Mouse (Mus musculus): ENCODE data around the gene Rspry1.

Gene Rspry1

DNA sequence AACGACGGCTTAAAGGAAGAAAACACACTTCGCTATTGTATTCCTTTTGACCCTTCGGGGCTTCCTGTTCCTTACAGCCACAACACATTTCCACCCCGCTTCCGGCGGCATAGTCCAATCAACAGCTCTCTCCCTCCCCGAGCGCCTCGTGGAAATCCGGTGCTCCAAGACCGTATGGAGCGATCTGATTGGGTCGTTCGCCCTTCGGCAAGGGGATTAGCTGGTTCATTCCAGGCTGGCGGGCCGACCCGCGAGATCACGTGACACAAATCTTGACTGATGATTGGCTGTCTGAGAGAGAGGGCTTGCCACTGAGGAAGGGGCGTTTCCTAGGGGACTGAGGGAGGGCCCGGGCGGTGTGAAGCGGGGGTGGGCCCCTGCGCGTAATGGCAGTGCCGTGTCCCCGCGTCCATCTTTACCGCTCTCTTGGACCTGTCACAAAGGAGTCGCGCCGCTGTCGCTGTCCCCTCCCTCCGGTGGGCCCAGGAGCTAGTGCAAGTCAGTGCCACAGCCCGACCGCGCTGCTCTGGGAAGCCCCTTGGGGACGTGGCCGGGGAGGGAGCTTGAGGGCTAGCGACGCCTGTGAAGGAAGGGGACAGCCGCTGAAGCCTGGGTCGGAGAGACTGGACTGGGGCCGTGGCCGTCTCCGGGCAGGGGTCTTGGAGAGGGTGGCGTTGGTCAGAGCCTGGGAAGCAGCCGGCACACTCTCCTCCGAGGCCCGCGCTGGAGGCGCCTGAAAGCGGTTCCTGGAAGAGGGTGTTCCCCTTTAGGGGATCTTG lies at the start of gene Rspry1, which contains the start of gene Fam192a:
Rspry1 (plus strand) TSS at position 331 of the 779 bp plus-strand sequence.
Fam192a (minus strand) TSS at position 391 of the 779 bp plus-strand sequence.
- peak; percentile 99 for DNase-seq (ENCODE audit: low read depth, low spot score)

DNA sequence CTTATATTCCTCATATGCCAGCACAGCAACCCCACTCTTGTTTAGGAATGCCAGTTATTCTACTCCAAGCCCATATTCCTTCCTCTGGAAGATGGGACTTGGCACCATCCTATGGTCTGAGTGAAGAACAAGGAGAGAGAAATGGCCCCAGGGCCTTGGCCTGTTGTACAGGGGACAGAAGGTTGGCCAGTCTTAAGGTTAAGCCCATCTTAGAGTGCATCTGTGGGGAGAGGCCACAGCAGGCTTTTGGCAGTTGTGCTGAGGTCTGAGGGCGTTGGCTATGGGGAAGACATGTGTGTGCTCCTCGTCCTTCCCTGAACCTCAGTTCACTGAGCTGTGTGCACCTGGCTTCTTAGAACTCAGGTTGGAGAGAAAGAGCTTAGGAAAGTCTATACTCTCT lies 49.0 kb upstream of the Rspry1 start:
- DNase-seq (ENCODE audit: low read depth, low spot score), result no peak

DNA sequence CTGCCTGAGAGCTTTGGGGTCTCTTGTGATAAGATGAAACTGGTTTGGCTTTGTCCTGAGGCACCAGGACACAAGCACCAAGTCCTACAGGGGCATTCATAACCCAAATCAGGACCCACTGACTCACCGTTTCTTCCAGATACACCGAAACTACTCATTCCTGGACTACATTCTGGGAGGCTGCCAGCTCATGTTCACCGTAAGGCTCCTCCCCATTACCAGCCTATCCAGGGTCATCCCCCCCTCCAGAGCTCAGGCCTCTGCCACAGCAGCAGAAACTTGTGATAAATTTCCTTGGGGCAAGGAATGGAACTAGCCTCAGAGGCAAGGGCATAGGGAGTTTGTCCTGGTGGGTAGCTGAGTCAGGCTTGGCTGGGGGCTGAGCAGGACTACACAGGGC lies 44.5 kb upstream of the Rspry1 start:
- DNase-seq (ENCODE audit: low read depth, low spot score), result no peak

DNA sequence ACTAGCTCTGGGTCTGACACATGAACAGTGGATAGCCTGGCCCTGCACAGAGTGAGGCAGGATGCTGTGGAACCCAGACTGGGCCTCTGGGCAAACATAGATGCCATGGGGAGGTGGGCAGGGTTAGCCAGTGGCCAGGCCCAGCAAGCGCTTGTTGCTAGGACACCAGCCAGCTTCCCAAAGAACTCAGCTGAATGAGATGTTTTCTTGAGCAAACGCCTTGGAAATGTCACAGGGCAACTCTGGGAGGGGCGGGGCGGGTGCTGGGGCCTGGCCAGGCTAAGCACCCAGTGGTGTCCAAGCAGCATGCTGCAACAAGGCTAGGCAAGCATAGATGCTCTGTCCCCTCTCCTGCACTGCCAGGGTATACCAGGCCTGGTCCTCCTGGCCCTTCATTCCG lies 40.5 kb upstream of the Rspry1 start:
- DNase-seq (ENCODE audit: low read depth, low spot score), result no peak

DNA sequence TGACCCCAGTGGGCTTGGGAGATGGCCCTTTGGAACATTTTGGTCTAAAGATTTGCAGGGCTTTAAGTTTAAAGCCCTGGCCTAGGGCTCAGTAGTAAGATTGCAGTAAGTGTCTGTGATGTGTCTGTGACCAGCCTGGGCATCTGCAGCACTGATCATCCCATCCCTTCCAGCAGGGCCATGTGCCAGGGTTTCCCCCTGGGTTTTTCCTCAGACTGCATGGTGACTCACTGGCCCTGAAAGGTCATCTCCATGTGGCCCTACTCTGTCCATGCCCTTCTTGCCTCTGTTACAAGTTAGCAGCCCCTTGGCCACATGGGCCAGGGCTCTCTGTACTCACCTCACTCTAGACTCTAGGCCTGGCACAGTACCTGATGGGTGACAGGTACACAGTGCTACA lies 37.3 kb upstream of the Rspry1 start:
- DNase-seq (ENCODE audit: low read depth, low spot score), result no peak

DNA sequence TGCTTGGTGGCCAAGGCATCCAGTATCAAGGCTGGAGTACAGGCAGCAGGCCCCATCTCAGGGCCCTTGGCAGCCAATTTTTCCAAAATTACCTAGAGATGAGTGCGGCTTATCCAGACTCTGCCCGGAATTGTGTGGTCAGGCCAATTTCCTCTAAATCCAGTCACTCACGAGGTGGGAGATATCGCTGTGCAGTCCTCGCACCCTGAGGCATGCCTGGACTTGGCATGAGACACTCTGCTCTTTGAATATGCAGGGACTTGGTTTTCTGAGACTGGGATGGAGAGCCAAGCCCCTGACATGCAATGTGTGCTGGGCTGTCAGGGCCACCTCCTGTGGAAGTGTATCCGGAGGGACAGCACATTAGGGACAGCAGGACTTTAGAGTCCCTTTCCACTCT lies 35.7 kb upstream of the Rspry1 start:
- no peak for DNase-seq (ENCODE audit: low read depth, low spot score)

DNA sequence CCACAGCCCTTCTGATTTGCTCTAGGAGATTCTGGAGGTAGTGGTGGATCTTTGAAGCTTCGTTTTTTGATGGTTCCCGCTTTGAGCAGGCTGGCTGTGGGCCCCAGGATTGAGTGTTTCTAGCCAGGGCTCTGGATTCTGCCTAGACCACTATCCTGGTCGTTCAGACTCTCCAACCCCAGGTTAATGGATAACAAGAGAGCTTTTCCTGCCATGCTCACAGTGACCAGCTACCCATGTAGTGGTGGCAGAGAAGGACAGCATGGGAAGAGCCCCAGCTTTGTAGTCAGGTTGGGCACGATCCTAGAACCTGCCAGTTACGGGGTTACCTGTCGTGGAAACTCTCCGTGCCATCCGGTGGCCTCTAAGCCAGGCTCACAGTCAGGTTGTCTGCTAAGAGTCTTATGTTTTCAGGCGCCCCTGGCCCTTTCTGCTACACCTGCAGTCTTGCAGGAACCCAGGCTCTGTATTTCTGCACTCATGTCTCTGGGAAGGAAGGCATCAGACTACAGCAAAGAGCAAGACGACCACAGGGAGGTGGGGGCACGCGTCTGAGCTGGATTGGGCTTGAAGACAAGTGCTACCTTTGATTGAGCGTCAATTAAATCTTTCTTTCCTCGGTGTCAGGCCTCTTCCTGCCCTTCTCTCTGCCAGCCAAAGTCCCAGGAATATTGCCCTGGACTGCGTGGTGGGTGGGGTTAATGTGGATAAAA lies 35.1 kb upstream of the Rspry1 start:
- DNase-seq (ENCODE audit: low read depth, low spot score), result no peak

DNA sequence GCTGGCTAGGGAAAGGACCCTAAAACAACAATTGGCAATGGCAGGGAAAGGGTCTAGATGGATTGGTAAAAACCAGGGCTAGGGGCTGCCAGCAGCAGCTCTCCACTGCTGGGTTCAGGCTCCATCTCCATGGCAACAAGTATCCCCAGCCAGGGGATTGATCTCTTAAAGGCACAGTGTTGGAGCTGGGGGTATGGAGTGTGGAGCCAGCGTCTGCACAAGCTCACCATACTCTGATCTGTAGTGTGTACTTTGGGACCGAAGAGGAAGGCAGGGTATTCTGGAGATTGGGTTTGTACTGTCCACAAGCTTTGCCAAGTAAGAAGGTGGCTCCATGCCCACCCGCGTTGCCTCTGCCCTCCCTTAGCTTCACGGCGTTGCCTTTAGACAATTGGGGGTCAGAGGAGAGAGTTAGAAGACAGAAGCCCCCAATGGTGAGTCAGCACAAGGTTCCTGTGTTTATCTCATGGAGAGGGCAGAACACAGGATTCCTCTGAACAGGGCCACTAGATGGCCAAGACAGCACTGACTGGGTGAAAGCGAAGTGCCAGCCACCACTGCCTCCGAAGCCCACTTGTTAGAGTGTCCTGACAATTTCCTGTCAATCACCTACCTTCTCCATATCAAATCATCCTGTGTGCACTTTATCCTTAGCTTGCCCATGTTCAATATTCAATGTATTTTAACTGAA lies 34.4 kb upstream of the Rspry1 start:
- DNase-seq (ENCODE audit: low read depth, low spot score), result no peak

DNA sequence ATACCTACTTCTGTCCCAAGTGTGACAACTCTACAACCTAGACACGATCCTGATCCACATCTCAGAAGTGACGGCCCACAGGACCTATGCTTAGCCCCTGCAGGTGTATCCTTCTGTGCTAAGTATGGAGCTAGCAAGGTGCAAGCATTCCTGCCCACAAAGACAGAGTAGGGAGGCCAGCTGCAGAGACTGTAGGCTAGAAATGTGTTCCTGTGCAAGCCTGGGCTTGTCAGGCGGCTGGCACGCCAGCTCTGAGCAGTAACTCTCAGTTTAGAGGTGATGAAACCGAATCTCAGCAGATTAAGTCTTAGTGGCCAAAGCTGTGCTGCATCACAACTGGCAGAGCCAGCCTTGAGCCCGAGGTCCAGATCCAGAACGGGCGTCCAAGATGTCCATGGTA lies 33.6 kb upstream of the Rspry1 start:
- DNase-seq (ENCODE audit: low read depth, low spot score), result no peak

DNA sequence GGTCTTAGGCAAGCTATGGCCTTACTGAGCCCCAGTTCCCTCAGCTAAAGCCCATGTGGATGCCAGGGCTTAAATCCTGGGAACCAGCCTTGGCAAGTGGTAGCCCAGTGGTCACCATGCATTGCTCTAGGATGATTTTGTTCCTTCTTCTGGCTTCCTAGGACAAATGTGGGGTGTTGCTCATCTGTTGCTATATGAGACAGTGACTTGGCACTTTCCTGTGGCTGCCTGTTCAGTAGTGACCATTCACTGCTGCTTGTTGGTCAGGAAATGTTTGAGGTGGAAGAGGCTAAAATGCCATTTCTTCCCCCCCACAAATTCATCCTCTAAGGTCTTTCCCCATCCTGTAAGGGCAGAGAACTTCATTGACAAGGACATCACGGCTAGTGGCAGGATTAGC lies 32.3 kb upstream of the Rspry1 start:
- no peak for DNase-seq (ENCODE audit: low read depth, low spot score)

DNA sequence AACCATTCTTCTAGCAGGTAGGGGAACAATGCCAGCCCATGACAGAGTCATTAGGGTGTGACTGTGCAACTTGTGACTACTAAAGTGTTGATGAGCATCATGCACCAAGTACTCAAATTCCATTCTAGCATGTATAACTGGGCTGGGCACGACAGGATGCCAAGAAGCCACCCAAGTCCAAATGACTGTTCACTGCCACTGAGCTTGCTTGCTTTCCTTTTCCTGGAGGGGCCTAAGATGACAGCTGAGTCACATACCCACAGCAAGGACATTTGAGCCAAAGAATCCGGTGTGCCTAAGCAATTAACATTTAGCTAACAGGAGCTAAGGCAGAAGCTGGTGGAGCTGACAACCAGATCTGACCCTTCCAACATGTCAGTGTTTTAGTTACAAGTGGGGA lies 29.8 kb upstream of the Rspry1 start:
- no peak for DNase-seq (ENCODE audit: low read depth, low spot score)

DNA sequence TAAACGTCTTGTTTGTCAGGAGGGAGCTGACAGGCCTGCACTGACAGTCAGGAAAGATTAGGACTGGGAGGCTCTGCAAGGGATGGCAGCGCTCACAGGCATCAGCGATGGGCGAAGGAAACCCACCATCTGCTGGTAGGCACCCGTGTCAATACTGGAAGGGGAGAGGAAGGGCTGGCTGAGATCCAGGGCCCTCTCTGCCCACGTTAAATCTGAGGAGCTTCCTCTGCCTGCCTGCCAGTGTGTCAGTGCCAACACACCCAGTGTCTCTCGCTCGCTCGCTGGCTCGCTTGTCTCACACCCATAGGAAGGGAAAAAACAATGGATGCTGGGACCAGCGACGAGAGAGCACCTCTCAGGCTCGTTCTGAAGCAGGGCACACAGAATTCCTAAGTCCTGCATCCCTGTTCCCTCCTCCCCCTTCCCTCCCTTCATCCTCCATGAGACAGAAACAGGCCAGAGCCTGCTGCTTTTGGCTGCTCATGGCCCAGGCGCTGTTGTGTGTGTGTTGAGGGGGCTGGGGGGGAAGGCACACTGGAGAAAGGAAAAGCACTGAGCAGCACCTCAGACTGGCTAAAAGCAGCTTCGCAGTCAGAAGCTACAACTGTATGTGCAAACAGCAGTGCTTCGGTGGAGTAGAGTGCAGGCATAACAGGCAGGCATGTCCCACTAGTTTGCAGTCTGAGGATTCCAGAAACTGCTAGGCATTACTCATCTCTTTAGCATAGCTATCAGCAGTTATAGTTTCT lies 27.4 kb upstream of the Rspry1 start:
- DNase-seq (ENCODE audit: low read depth, low spot score), result no peak

DNA sequence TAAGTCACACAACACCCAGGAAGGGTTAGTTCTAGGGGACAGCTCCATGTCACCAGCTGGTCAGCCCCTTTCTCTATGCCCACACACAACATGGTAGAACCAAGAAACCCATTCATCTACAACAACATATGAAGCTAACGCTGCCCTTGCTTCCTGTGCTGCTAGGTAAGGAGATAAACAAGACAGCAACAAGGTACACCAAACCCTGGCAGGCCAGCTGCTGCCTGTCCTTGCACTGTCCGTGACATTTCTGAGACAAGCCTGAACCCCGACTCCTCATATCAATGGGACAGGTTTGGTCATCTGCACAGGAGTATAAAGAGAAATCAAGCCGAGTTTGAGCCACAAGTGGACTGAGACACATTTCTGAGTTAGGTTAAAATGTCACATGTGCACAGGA lies 26.6 kb upstream of the Rspry1 start:
- DNase-seq (ENCODE audit: low read depth, low spot score), result no peak

DNA sequence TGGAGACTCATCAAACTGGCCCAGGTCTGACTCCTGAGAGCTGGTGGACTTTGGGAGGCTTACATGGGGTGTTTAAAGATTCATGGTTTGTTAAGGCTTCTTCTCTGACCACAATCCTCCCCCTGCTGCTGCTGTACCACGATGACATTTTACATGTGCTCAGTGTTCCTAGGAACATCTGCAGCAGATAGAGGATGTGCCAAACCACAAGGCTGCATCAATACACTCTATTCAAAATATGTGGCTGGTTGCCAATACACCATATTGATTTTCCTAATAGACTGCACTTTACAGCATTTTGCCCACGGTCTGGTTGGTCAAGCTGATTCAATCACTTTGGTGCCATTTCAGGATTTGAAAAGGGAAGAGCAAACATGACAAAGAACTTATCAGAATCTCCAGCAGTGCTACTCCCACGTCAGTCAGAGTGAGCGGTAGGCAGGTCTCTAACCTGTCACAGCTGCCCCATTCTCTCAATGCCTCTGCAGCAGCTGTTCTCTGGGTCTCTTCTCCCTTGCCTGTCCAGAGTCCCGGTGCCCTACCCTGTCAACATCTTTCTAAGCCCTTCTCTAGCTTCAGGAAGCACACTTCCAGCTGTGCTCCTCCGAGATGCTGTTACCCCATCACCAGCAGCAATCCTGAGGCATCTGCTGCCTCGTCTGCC lies 19.8 kb upstream of the Rspry1 start:
- no peak for DNase-seq (ENCODE audit: low read depth, low spot score)

DNA sequence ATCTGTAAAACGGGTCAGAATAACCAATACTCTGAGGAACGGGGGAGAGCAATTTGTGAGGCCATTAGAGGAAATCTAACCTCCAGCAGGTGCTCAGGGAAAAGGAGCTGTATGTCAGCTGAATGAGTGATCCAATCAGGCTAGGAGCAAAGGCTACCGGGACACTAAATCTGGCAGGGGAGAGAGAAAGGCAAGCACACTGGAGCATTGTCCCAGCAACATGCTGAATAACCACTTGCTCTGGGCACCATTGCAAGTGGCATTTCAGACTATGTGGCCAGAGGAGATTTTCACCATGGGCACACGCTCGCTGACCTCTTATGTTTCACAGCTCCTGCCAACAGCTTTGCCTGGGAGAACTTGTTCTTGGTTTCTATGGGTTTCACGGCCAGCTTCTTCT lies 19.2 kb upstream of the Rspry1 start:
- no peak for DNase-seq (ENCODE audit: low read depth, low spot score)

DNA sequence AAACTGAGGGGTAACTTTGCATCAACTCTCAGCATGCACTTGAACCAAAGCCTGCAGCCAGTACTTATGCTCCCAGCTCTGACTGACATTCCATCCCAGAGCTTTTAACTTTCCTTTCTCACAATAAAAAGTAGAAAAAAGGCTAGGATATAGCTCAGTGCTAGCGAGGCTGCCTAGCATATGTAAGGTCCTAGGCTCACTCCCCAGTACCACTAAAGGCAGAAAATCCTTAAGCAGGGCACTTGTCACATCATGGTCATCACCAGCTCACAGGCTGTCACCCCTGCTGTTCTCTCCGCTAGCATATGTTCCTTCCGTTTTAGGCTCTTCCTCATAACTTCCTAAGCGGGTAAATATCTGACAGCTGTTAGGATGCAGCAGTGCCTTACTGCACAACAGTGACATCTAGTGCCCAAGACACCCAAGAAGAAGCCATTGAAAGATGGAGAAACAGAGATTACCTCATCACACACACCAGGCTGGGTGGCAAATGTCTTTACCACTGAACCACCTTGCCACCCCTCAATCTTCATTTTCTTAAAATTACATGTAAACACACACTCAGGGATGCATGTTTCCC lies 17.4 kb upstream of the Rspry1 start:
- DNase-seq (ENCODE audit: low read depth, low spot score), result no peak

DNA sequence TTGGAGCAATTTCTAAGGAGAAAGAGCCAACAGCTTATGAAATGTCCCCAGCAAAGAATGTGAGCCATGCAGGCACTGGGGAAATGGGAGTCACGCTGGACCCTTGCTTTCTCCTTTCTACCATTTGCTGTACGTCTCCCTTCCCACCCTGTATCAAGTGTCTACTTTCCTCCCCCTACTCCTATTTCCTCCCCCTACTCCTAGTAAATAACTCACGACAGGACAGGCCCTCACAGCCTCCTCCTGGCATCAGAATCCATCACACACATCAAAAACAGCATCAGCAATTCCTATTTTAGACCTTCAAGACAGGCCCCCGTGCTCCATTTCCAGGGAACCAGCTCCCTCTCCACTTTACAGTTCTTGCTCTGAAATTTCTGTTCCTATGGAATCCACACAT lies 10.0 kb upstream of the Rspry1 start:
- no peak for DNase-seq (ENCODE audit: low read depth, low spot score)

DNA sequence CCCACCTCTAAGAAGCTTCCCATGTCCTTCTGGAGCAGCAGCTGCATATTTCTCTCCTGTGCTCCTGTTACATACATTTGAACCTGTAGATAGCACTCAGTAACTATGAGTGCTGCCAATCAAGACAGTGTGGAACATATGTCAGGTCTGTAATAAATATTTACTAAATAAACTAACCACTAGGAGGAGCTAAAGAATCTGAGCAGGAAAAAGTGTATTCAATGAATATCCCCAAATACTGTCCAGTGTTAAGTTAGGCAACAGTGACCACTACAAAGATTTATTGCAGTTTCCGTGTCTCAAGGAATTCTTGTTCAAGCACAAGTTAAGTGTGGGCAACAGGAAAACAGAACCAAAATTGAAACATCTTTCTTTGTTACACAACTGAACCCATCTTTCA lies 7.5 kb upstream of the Rspry1 start:
- DNase-seq (ENCODE audit: low read depth, low spot score), result no peak

DNA sequence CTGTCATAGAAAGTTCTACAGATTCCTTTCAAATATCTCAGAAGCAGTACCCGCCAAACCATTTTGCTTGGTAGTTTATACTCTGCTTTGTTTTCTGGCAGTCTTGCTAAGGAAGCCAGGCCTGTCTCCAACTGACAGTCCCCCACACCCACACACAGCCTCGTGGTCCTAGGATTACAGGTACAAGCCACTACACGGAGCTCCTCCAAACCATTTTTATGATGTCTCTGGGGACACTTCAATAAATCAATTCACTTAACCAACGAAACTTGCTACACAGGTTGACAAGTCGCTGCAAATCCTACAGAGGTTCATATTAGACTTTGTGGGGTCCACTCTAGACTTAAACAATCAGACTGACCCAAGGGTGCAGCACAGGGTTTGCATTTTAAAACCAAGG lies 1.3 kb upstream of the Rspry1 start:
- no peak for DNase-seq (ENCODE audit: low read depth, low spot score)

DNA sequence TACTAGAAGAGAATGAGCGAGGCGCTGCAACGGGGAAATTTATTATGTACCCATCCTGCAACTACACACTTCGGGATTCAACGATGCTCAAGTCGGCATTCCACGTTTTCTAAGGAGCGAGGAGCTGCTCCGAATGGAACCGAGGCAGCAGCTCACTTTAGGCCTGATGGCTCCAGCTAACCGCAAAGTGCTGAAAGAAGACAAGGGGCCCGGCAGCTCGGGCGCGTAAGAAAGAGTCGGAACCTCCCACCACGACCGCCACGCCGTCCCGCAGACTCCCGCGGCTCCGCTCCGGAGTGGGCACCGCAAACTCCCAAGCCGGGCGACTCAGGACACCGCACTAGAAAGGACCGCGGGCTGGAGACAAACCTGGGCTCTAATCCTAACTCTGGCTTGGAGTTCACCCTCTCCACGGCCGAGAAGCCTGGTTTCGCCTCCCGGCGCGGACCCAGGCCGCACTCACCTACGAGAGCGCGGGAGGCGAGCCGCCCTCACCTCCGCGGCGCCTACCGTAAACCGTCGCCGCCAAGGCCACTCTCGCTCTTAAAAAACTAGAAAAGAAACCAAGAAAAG lies 617 bp upstream of the Rspry1 start:
- no peak for DNase-seq (ENCODE audit: low read depth, low spot score)
